Mouse (Mus musculus): ENCODE measurements at regions not wholly inside any gene's neighbourhood (a gene's known extent, or its start where the extent isn't known, plus 50 kb on each side); places are given as distances from the start of the nearest gene placed in this dataset.

DNA sequence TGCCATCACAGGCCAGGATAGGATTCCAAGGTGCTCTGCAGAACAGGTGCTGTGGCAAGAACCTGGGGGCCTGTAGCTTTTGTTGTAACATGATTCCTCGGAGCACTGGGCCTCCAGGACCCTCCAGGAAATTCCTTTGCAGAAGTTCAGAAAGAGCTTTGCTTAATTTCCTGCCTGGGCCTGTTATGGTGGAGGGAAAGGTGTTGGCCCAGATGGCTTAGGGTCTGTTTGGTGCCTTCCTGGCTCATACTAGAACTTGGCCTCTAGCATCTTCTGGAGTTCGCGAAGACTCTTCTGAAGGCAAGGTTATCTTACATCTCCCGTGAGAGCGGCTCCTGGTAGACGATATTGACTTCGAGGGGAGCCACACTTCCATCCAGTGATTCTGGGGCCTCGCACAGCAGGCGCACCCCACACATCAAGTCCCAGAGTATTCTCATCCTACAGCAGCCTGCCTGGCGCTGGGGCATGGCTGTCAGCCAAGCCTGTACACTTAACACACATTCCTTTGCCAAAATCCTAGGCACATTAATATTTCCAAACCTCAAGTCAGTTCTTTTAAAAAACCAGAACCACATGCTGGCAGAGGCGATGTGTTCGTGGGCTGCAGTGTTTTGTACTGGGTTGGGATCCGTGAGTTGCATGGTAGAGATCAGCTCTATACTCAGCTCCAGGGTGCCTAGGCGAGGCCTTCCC, 54.5 kb upstream of the Cxcl14 start:
- TF ChIP-seq POLR2A (IDR thresholded peaks at IDR 0.05; ENCODE audit: borderline replicate concordance, extremely low read depth, insufficient read depth, insufficient read length, poor library complexity, severe bottlenecking) (no peak), CTCF (IDR thresholded peaks at IDR 0.05; ENCODE audit: borderline replicate concordance, extremely low read depth, insufficient read depth, insufficient read length) (no peak)
- DNase-seq (ENCODE audit: low read depth) = peak; percentile 38

DNA sequence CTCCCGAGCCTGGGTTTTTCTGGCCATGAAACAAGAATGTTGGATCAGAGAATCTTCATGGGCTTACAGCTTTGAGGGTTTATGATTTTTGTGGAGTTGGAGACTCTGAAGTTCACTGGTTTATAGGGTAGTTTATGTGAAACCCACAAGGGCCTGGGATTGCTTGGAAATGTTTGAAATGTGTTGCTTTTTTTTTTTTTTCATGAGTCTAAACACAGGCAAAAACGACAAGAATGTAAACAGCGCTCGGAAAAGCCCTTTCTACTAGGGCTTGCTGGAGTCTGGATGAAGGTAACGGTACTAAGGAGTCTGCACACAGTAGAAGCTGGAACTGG, 55.0 kb upstream of the Cxcl14 start:
- no peak for DNase-seq (ENCODE audit: low read depth)
- no peak for TF ChIP-seq CTCF (IDR thresholded peaks at IDR 0.05; ENCODE audit: borderline replicate concordance, extremely low read depth, insufficient read depth, insufficient read length)
- TF ChIP-seq POLR2A (IDR thresholded peaks at IDR 0.05; ENCODE audit: borderline replicate concordance, extremely low read depth, insufficient read depth, insufficient read length, poor library complexity, severe bottlenecking) = no peak

GRCm38 (mm10) chr13:56352436-56352835, 56.1 kb upstream of the Cxcl14 start:
- no peak for DNase-seq (ENCODE audit: low read depth)
- TF ChIP-seq POLR2A (IDR thresholded peaks at IDR 0.05; ENCODE audit: borderline replicate concordance, extremely low read depth, insufficient read depth, insufficient read length, poor library complexity, severe bottlenecking) (no peak), CTCF (IDR thresholded peaks at IDR 0.05; ENCODE audit: borderline replicate concordance, extremely low read depth, insufficient read depth, insufficient read length) (no peak)

- no peak for DNase-seq (ENCODE audit: low read depth)
- TF ChIP-seq POLR2A (IDR thresholded peaks at IDR 0.05; ENCODE audit: borderline replicate concordance, extremely low read depth, insufficient read depth, insufficient read length, poor library complexity, severe bottlenecking) = no peak
- no peak for TF ChIP-seq CTCF (IDR thresholded peaks at IDR 0.05; ENCODE audit: borderline replicate concordance, extremely low read depth, insufficient read depth, insufficient read length)
Observed at GRCm38 (mm10) chr13:56352839-56353605, 56.7 kb upstream of the Cxcl14 start.

- no peak for TF ChIP-seq CTCF (IDR thresholded peaks at IDR 0.05; ENCODE audit: borderline replicate concordance, extremely low read depth, insufficient read depth, insufficient read length)
- TF ChIP-seq POLR2A (IDR thresholded peaks at IDR 0.05; ENCODE audit: borderline replicate concordance, extremely low read depth, insufficient read depth, insufficient read length, poor library complexity, severe bottlenecking) = no peak
- no peak for DNase-seq (ENCODE audit: low read depth)
Observed at GRCm38 (mm10) chr13:56353921-56354320, 57.6 kb upstream of the Cxcl14 start.

DNA sequence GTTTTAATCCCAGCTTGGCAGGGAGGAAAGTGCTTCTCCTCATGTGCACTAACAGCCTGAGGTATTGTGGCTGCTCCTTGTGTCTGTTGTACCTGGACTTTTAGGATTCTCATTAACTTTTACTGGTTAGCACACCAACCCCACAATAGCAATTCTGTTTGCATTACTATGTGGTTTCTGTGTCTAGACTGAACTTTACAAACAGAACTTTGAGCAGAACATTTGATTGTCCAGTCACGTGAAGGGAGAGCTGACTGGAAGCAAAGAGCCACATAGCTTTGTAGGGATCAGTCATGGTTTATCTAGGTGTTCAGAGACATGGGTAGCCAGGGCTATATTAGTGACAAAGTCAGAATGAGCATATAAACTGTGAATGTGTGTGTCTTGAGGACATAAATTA, 58.3 kb upstream of the Cxcl14 start:
- TF ChIP-seq POLR2A (IDR thresholded peaks at IDR 0.05; ENCODE audit: borderline replicate concordance, extremely low read depth, insufficient read depth, insufficient read length, poor library complexity, severe bottlenecking) = no peak
- no peak for TF ChIP-seq CTCF (IDR thresholded peaks at IDR 0.05; ENCODE audit: borderline replicate concordance, extremely low read depth, insufficient read depth, insufficient read length)
- no peak for DNase-seq (ENCODE audit: low read depth)

- no peak for DNase-seq (ENCODE audit: low read depth)
- no peak for TF ChIP-seq CTCF (IDR thresholded peaks at IDR 0.05; ENCODE audit: borderline replicate concordance, extremely low read depth, insufficient read depth, insufficient read length)
- no peak for TF ChIP-seq POLR2A (IDR thresholded peaks at IDR 0.05; ENCODE audit: borderline replicate concordance, extremely low read depth, insufficient read depth, insufficient read length, poor library complexity, severe bottlenecking)
Observed at GRCm38 (mm10) chr13:56356999-56357398, 60.6 kb upstream of the Cxcl14 start.

- DNase-seq (ENCODE audit: low read depth) = no peak
- TF ChIP-seq CTCF (IDR thresholded peaks at IDR 0.05; ENCODE audit: borderline replicate concordance, extremely low read depth, insufficient read depth, insufficient read length) (no peak), POLR2A (IDR thresholded peaks at IDR 0.05; ENCODE audit: borderline replicate concordance, extremely low read depth, insufficient read depth, insufficient read length, poor library complexity, severe bottlenecking) (no peak)
Observed at GRCm38 (mm10) chr13:56357955-56358354, 61.6 kb upstream of the Cxcl14 start.

DNA sequence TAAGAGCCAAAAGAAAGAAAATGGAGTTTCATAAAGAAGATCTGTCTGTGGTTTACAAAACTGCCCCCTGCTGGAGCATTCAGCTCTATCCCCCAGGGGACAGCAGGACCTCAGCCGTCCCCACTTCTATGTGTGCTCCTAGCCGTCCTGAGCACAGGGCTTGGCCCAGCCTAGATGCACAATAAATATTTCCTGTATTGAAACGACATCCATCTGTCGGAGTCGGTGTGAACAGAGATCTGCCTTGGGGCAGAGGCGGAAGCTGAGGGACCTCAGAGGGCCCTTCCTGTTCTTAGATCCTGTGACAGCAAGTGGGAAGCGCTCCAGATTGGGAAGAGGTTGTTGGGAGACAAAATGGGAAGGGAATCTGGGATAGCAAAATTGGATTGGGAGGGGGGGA, 62.5 kb upstream of the Cxcl14 start:
- TF ChIP-seq CTCF (IDR thresholded peaks at IDR 0.05; ENCODE audit: borderline replicate concordance, extremely low read depth, insufficient read depth, insufficient read length) (no peak), POLR2A (IDR thresholded peaks at IDR 0.05; ENCODE audit: borderline replicate concordance, extremely low read depth, insufficient read depth, insufficient read length, poor library complexity, severe bottlenecking) (no peak)
- DNase-seq (ENCODE audit: low read depth) = no peak

- DNase-seq (ENCODE audit: low read depth) = no peak
Observed at GRCm38 (mm10) chr13:56359554-56359953, 63.2 kb upstream of the Cxcl14 start.

DNA sequence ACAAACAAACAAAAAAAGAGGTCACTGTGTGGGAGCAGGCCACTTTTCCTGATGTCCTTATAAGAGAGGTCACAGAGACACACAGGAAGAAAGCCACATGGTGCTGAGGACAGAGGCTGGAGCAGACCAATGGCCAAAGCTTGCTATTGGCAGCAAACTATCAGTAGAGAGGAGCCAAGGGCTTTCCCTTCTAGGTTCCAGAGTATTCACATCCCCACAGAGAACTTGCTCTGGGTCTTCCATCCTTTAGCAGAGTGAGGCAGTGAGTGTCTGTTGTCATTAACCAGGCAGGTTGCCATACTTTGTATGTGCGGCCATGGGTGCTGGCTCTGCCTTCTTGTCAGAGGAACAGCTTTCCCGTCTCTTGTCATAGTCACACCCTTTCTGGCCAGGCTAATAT, 64.5 kb upstream of the Cxcl14 start:
- DNase-seq (ENCODE audit: low read depth) = no peak
- no peak for TF ChIP-seq CTCF (IDR thresholded peaks at IDR 0.05; ENCODE audit: borderline replicate concordance, extremely low read depth, insufficient read depth, insufficient read length)
- no peak for TF ChIP-seq POLR2A (IDR thresholded peaks at IDR 0.05; ENCODE audit: borderline replicate concordance, extremely low read depth, insufficient read depth, insufficient read length, poor library complexity, severe bottlenecking)

More at GRCm38 (mm10) chr13:56359554-56359953, 63.2 kb upstream of the Cxcl14 start:
- TF ChIP-seq CTCF (IDR thresholded peaks at IDR 0.05; ENCODE audit: borderline replicate concordance, extremely low read depth, insufficient read depth, insufficient read length) = no peak
- no peak for TF ChIP-seq POLR2A (IDR thresholded peaks at IDR 0.05; ENCODE audit: borderline replicate concordance, extremely low read depth, insufficient read depth, insufficient read length, poor library complexity, severe bottlenecking)

DNA sequence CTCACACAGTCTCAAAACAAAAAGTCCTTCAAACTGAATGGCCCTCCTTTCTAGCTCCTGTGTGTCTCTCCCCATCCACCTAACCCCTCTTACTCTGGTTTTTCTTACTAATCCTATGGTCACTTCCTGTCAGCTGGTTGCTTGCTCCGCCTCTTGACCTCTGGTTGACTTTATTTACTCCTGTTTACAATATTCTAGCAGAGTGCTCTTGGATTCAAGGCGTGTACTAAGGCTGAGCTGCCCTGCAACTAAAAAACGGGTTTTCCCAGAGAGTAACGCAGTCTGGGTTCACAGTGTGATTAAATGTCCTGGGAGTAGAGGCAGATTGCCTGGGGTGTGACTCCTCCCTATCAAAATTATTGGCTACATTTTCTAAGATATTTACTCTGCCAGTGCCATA, 64.2 kb upstream of the Gm3045 start:
- DNase-seq (ENCODE audit: low read depth) = no peak
- TF ChIP-seq POLR2A (IDR thresholded peaks at IDR 0.05; ENCODE audit: borderline replicate concordance, extremely low read depth, insufficient read depth, insufficient read length, poor library complexity, severe bottlenecking) = no peak
- TF ChIP-seq CTCF (IDR thresholded peaks at IDR 0.05; ENCODE audit: borderline replicate concordance, extremely low read depth, insufficient read depth, insufficient read length) = no peak

Data from brain, embryonic 14.5 days (tissue).